Mouse (Mus musculus): ENCODE measurements around the gene Olfr930. TPM values are rescaled to one million over a fixed set of nuclear protein-coding genes. Genes with fewer than 3 reads are reported as not detected.

Olfr930 gene
- polyA plus RNA-seq (2015; fragmentation: Nextera tagmentation; extraction: Ambion mirVana), result not detected in 2 replicates

DNA sequence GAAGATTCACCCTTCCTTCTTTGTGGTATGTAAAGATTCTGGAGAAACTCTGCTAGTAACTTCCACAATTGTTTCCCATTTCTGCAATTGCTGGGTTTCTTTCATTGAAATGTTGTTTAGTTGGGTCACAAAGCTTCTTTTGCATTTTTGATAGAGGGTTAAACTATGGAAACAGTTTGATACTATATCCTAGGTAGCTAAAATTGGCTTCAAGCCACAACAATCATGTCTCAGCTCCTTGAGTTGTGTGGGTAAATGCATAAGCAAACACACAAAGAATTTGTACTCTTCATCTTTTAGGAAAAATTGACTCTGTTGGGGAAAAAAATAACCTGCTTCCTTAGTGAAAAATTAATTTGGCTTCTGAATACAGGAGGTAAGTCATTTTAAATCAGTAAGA, at the start of gene Olfr930:
Gene Olfr930, plus strand, starts transcription at position 301 of the 400 bp plus-strand sequence.
- H3K9ac ChIP-seq, result no peak within 1 kb of the TSS
- H3K9me3 ChIP-seq, result no peaks in the 10 kb centered on the region
- H3K4me3 ChIP-seq (replicated peaks), result no peak within 1 kb of the TSS
- H3K4me2 ChIP-seq, result no peak within 1 kb of the TSS
- ATAC-seq (ENCODE audit: insufficient read depth, low FRiP score, low read depth), result no peak
- no peaks in the 10 kb centered on the region for H3K27me3 ChIP-seq (replicated peaks)
- no peaks in the 10 kb centered on the region for H3K36me3 ChIP-seq
- H3K4me1 ChIP-seq, result no peaks in the 10 kb centered on the region
- no peak within 1 kb of the TSS for H3K27ac ChIP-seq

DNA sequence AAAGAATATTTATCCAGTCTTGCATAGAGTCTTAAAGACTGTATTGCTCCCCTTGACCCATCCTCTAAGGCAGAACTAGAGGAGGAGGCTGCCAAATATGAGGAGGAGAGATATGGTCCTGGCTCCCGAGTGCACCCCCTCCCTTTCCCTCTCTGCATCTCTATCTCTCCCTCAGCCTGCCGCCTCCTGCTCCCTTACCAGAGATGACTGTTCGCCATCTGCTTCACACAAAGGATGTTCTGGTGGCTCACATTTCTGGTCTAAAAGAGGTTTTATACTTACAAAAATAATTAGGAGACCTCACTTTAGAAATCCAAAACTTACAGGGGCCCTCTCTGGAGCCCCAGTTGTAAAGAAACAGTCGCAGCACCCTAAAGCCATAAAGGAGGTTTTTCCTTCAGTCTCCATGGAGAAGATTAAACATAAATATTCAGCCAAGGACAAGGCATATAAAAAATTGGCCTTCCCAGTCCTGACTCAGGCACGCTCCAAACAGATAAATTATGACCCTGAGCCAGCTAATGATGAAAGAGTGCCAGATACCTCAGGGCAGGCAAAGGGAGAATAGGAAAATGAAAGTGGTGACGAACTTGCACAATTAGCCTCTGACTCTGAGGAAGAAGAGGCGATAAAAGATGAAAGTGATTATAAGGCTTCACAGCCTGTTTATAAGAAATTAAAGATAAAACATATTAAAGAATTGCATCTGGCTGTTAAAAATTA, 24.0 kb downstream of the Olfr930 start:
- H3K27me3 ChIP-seq (replicated peaks), result no peaks in the 10 kb centered on the region
- no peak for ATAC-seq (ENCODE audit: insufficient read depth, low FRiP score, low read depth)
- H3K27ac ChIP-seq, result no peak overlapping the region
- 49% methylated on average over 7 of the region's 7 CpGs for WGBS
- H3K9ac ChIP-seq, result no peak overlapping the region
- H3K36me3 ChIP-seq, result no peaks in the 10 kb centered on the region
- H3K9me3 ChIP-seq, result no peaks in the 10 kb centered on the region
- no peak overlapping the region for H3K4me2 ChIP-seq
- no peaks in the 10 kb centered on the region for H3K4me1 ChIP-seq
- no peak overlapping the region for H3K4me3 ChIP-seq (replicated peaks)

GRCm38 (mm10) chr9:38954124-38954416, 24.5 kb downstream of the Olfr930 start:
- Histone ChIP-seq H3K9ac (no peak overlapping the region), H3K27ac (no peak overlapping the region), H3K27me3 (replicated peaks) (no peaks in the 10 kb centered on the region), H3K9me3 (no peaks in the 10 kb centered on the region), H3K4me2 (no peak overlapping the region), H3K4me3 (replicated peaks) (no peak overlapping the region), H3K4me1 (no peaks in the 10 kb centered on the region), H3K36me3 (no peaks in the 10 kb centered on the region)
- no peak for ATAC-seq (ENCODE audit: insufficient read depth, low FRiP score, low read depth)
- 73% methylated on average over 4 of the region's 4 CpGs for WGBS

DNA sequence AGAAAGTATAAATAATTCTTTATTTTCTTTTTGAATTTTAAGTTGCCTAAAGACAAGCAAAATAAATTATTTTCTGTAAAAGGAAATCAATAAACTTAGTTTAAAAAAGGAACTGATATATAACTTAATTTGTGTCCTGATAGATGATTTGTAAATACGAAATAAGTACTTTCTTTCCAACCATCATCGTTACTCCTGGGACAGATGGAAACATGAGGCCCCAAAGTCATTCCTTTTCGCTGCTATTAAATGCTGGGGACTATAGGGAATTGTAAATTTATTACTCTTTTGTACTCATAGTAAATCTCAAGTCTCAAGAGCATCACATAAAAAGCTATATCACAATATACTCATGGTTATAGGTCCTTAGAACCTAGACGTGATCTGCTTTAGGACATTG, 42.4 kb downstream of the Olfr930 start, which contains the start of gene Olfr933:
Gene Olfr933, plus strand, starts transcription at position 301 of the 400 bp plus-strand sequence.
- ATAC-seq (ENCODE audit: insufficient read depth, low FRiP score, low read depth), result no peak
- Histone ChIP-seq H3K4me2 (no peak within 1 kb of the TSS), H3K9ac (no peak within 1 kb of the TSS), H3K27ac (no peak within 1 kb of the TSS), H3K9me3 (no peaks in the 10 kb centered on the region), H3K27me3 (replicated peaks) (no peaks in the 10 kb centered on the region), H3K36me3 (no peaks in the 10 kb centered on the region), H3K4me3 (replicated peaks) (no peak within 1 kb of the TSS), H3K4me1 (no peaks in the 10 kb centered on the region)
- 72% methylated on average over 4 of the region's 4 CpGs for WGBS

Other genes starting within 250 kb of the Olfr930 start
- not detected in 2 replicates for gene Olfr919, start 226.1 kb upstream of the Olfr930 start, polyA plus RNA-seq (2015; fragmentation: Nextera tagmentation; extraction: Ambion mirVana)
- 21.5 and 21.9 TPM in 2 replicates for gene Vwa5a, start 211.5 kb upstream of the Olfr930 start, polyA plus RNA-seq (2015; fragmentation: Nextera tagmentation; extraction: Ambion mirVana)
- 0.04 and 0.08 TPM in 2 replicates for gene Olfr920, start 177.5 kb upstream of the Olfr930 start, polyA plus RNA-seq (2015; fragmentation: Nextera tagmentation; extraction: Ambion mirVana)
- not detected in 2 replicates for gene Olfr921, start 156.7 kb upstream of the Olfr930 start, polyA plus RNA-seq (2015; fragmentation: Nextera tagmentation; extraction: Ambion mirVana)
- not detected in 2 replicates for gene Olfr922, start 115.2 kb upstream of the Olfr930 start, polyA plus RNA-seq (2015; fragmentation: Nextera tagmentation; extraction: Ambion mirVana)
- not detected in 2 replicates for gene Olfr923, start 103.3 kb upstream of the Olfr930 start, polyA plus RNA-seq (2015; fragmentation: Nextera tagmentation; extraction: Ambion mirVana)
- gene Olfr924, start 85.4 kb upstream of the Olfr930 start, polyA plus RNA-seq (2015; fragmentation: Nextera tagmentation; extraction: Ambion mirVana), result not detected in 2 replicates
- not detected in 2 replicates for gene Olfr26, start 74.7 kb upstream of the Olfr930 start, polyA plus RNA-seq (2015; fragmentation: Nextera tagmentation; extraction: Ambion mirVana)
- gene Olfr926, start 52.7 kb upstream of the Olfr930 start, polyA plus RNA-seq (2015; fragmentation: Nextera tagmentation; extraction: Ambion mirVana), result not detected in 2 replicates
- gene Olfr933, start 42.5 kb downstream of the Olfr930 start, polyA plus RNA-seq (2015; fragmentation: Nextera tagmentation; extraction: Ambion mirVana), result not detected in 2 replicates
- not detected in 2 replicates for gene Olfr934, start 58.5 kb downstream of the Olfr930 start, polyA plus RNA-seq (2015; fragmentation: Nextera tagmentation; extraction: Ambion mirVana)
- not detected in 2 replicates for gene Olfr935, start 69.9 kb downstream of the Olfr930 start, polyA plus RNA-seq (2015; fragmentation: Nextera tagmentation; extraction: Ambion mirVana)
- not detected in 2 replicates for gene Olfr146, start 93.6 kb downstream of the Olfr930 start, polyA plus RNA-seq (2015; fragmentation: Nextera tagmentation; extraction: Ambion mirVana)
- gene Olfr937, start 135.1 kb downstream of the Olfr930 start, polyA plus RNA-seq (2015; fragmentation: Nextera tagmentation; extraction: Ambion mirVana), result not detected in 2 replicates
- gene Olfr938, start 149.1 kb downstream of the Olfr930 start, polyA plus RNA-seq (2015; fragmentation: Nextera tagmentation; extraction: Ambion mirVana), result not detected in 2 replicates
- not detected in 2 replicates for gene Olfr27, start 198.3 kb downstream of the Olfr930 start, polyA plus RNA-seq (2015; fragmentation: Nextera tagmentation; extraction: Ambion mirVana)
- not detected in 2 replicates for gene Olfr943, start 236.5 kb downstream of the Olfr930 start, polyA plus RNA-seq (2015; fragmentation: Nextera tagmentation; extraction: Ambion mirVana)

Data from stomach, embryonic 15.5 days (tissue).